Mouse (Mus musculus) lung, embryonic 14.5 days (tissue): Measurements from ENCODE around the gene Abl1. TPM values are rescaled to one million over a fixed set of nuclear protein-coding genes. Genes with fewer than 3 reads are reported as not detected.
A peak's percentile ranks its signal among the peaks of the same experiment; 100 is the strongest.

Experiments used
- ATAC-seq: fragments of 200-750 bp; cut with Nextera tagmentation; 2 replicates; pipeline ENCODE4 v1.8.0; 2017; ENCODE audit warnings: mild to moderate bottlenecking, moderate TSS enrichment, moderate library complexity; ENCODE audit not compliant: insufficient read depth
- DNase-seq: peaks from one replicate; pipeline ENCODE4 v3.0.0-alpha.2; 2015
- H3K27ac ChIP-seq: fragments of 300-500 bp; sonication (generic); 2 replicates; pipeline ENCODE4 v1.5.1; 2014; ENCODE audit warnings: low read depth, mild to moderate bottlenecking, moderate library complexity
- H3K27me3 ChIP-seq: fragments of 300-500 bp; sonication (generic); 2 replicates; pipeline ENCODE4 v1.6.1; 2014; ENCODE audit warnings: low read length, control low read depth; ENCODE audit not compliant: insufficient read depth
- H3K36me3 ChIP-seq: fragments of 300-500 bp; sonication (generic); 2 replicates; pipeline ENCODE4 v1.6.1; 2014; ENCODE audit warnings: control low read depth; ENCODE audit not compliant: insufficient read depth
- H3K4me1 ChIP-seq: fragments of 300-500 bp; sonication (generic); 2 replicates; pipeline ENCODE4 v1.6.1; 2014; ENCODE audit warnings: antibody characterized with exemption, control low read depth; ENCODE audit not compliant: insufficient read depth
- H3K4me2 ChIP-seq: fragments of 300-500 bp; sonication (generic); 2 replicates; pipeline ENCODE4 v1.6.1; 2014; ENCODE audit warnings: mild to moderate bottlenecking
- H3K4me3 ChIP-seq: fragments of 300-500 bp; sonication (generic); 2 replicates; pipeline ENCODE4 v1.5.1; 2014; ENCODE audit warnings: low read depth, low read length
- H3K9ac ChIP-seq: fragments of 300-500 bp; sonication (generic); 2 replicates; pipeline ENCODE4 v1.6.1; 2014
- H3K9me3 ChIP-seq: fragments of 300-500 bp; sonication (generic); 2 replicates; pipeline ENCODE4 v1.6.1; 2016; ENCODE audit warnings: low read depth, low read length, control low read depth
- CTCF ChIP-seq: IDR thresholded peaks from 2 replicates; pipeline ENCODE4 v1.5.1; 2016; ENCODE audit warnings: antibody characterized with exemption, low read depth
- WGBS: fragments of 180-500 bp; shearing (Covaris S2); extraction: QIAGEN DNeasy Blood & Tissue Kit; methylation state at CpG from one replicate; pipeline ENCODE4 v1.1.7; 2014; 5-methylcytosine and 5-hydroxymethylcytosine counted together
- polyA plus RNA-seq: library from polyadenylated mRNA; unstranded; fragments of >200 nt; fragmentation: Nextera tagmentation; extraction: Ambion mirVana; gene quantifications from 2 replicates; pipeline ENCODE4 v1.2.1, GENCODE M21; 2014

The Abl1 gene
- polyA plus RNA-seq, 1 experiment from 2014 or later = 54.4 TPM

- Histone ChIP-seq H3K4me2 (no peak overlapping the region), H3K4me3 (no peak overlapping the region), H3K27me3 (no peaks in the 10 kb centered on the region), H3K4me1 (peaks cover 19% of the 10 kb centered on the region), H3K9ac (no peak overlapping the region), H3K27ac (no peak overlapping the region), H3K9me3 (no peaks in the 10 kb centered on the region), H3K36me3 (no peaks in the 10 kb centered on the region)
- DNase-seq (no peak), ATAC-seq (no peak)
- no peak for TF ChIP-seq CTCF
Observed at GRCm38 (mm10) chr2:31745741-31746243, 57.6 kb downstream of the Abl1 start.

GRCm38 (mm10) chr2:31746835-31747234, 58.7 kb downstream of the Abl1 start:
- H3K4me3 ChIP-seq = no peak overlapping the region
- DNase-seq = no peak
- H3K27ac ChIP-seq = no peak overlapping the region
- WGBS = 37% methylated on average over 4 of the region's 4 CpGs
- no peak for ATAC-seq
- no peak for TF ChIP-seq CTCF
- no peaks in the 10 kb centered on the region for H3K27me3 ChIP-seq
- H3K4me2 ChIP-seq = no peak overlapping the region
- no peaks in the 10 kb centered on the region for H3K36me3 ChIP-seq
- H3K9me3 ChIP-seq = no peaks in the 10 kb centered on the region
- H3K4me1 ChIP-seq = peaks cover 19% of the 10 kb centered on the region
- H3K9ac ChIP-seq = no peak overlapping the region

- WGBS = 7% methylated on average over 10 of the region's 10 CpGs
- Histone ChIP-seq H3K27me3 (no peaks in the 10 kb centered on the region), H3K36me3 (no peaks in the 10 kb centered on the region), H3K9ac (peak overlapping the region; percentile 44), H3K4me1 (peaks cover 19% of the 10 kb centered on the region), H3K27ac (peak overlapping the region; percentile 95), H3K9me3 (no peaks in the 10 kb centered on the region), H3K4me2 (peak overlapping the region; percentile 61), H3K4me3 (peak overlapping the region; percentile 13; the same call in 1 of the 2 replicates)
- ATAC-seq = peak; percentile 97
- peak; percentile 88 for DNase-seq
- TF ChIP-seq CTCF = no peak
Observed at GRCm38 (mm10) chr2:31749046-31749709, 61.0 kb downstream of the Abl1 start.

- Histone ChIP-seq H3K27me3 (no peaks in the 10 kb centered on the region), H3K4me3 (no peak overlapping the region), H3K9me3 (no peaks in the 10 kb centered on the region), H3K36me3 (no peaks in the 10 kb centered on the region), H3K4me1 (peaks cover 17% of the 10 kb centered on the region), H3K4me2 (no peak overlapping the region), H3K9ac (no peak overlapping the region), H3K27ac (peak overlapping the region; percentile 95; the same call in 1 of the 2 replicates)
- no peak for TF ChIP-seq CTCF
- DNase-seq = no peak
- ATAC-seq = no peak
- WGBS = 60% methylated on average over 5 of the region's 5 CpGs
Observed at GRCm38 (mm10) chr2:31750133-31750532, 62.0 kb downstream of the Abl1 start.

GRCm38 (mm10) chr2:31757472-31757871, 69.3 kb downstream of the Abl1 start:
- Histone ChIP-seq H3K9ac (no peak overlapping the region), H3K4me2 (no peak overlapping the region), H3K27me3 (no peaks in the 10 kb centered on the region), H3K9me3 (no peaks in the 10 kb centered on the region), H3K4me1 (peaks cover 18% of the 10 kb centered on the region), H3K27ac (no peak overlapping the region; the same call in 1 of the 2 replicates), H3K36me3 (no peaks in the 10 kb centered on the region), H3K4me3 (no peak overlapping the region)
- no peak for ATAC-seq
- no peak for DNase-seq
- no peak for TF ChIP-seq CTCF

DNA sequence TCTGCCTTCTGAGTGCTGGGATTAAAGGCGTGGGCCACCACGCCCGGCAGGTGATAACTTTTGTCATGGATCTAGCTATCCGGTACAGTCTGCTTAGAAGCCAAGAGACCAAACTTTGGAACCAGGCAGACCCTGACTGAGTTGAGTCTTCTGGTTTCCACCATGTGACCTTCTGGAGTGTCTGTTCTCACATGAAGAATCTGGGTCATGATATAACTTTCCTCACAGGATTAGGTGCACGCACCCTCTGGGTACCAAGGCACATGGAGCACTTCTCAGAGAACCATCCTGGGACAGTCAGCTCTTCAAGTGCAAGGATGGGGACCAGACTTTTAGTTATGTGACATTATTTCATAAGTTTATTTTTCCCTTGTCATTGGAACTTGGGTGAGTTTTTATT, 70.8 kb downstream of the Abl1 start:
- no peaks in the 10 kb centered on the region for H3K9me3 ChIP-seq
- peak overlapping the region; percentile 87 for H3K4me3 ChIP-seq
- H3K27me3 ChIP-seq = no peaks in the 10 kb centered on the region
- H3K4me2 ChIP-seq = peak overlapping the region; percentile 86
- peak overlapping the region; percentile 98; the same call in 1 of the 2 replicates for H3K27ac ChIP-seq
- no peaks in the 10 kb centered on the region for H3K36me3 ChIP-seq
- peaks cover 28% of the 10 kb centered on the region for H3K4me1 ChIP-seq
- H3K9ac ChIP-seq = peak overlapping the region; percentile 100
- WGBS = 82% methylated on average over 5 of the region's 5 CpGs
- ATAC-seq = no peak
- no peak for DNase-seq
- no peak for TF ChIP-seq CTCF

- Histone ChIP-seq H3K9me3 (no peaks in the 10 kb centered on the region), H3K36me3 (no peaks in the 10 kb centered on the region), H3K4me1 (peaks cover 28% of the 10 kb centered on the region), H3K27ac (peak overlapping the region; percentile 98), H3K4me2 (peak overlapping the region; percentile 86), H3K9ac (peak overlapping the region; percentile 100), H3K4me3 (peak overlapping the region; percentile 87), H3K27me3 (no peaks in the 10 kb centered on the region)
- DNase-seq (peak; percentile 95), ATAC-seq (peak; percentile 96)
- under 1% methylated on average over 41 of the region's 42 CpGs for WGBS
- no peak for TF ChIP-seq CTCF
Observed at GRCm38 (mm10) chr2:31759751-31760460, 71.7 kb downstream of the Abl1 start.
